Mouse (Mus musculus) small intestine, adult 2 months (tissue): ENCODE data around the gene Cnnm2.

Experiments used
- CTCF ChIP-seq: fragments of 200-500 bp; IDR thresholded peaks from 2 replicates; pipeline ENCODE4 v1.5.1; 2012; ENCODE audit warnings: low read depth, mild to moderate bottlenecking, control low read depth, inconsistent platforms, low read length, moderate library complexity, mixed read lengths; ENCODE audit not compliant: insufficient replicate concordance, insufficient read length; ENCODE audit errors: extremely low read depth
- POLR2A ChIP-seq: fragments of 200-500 bp; IDR thresholded peaks from 2 replicates; pipeline ENCODE4 v1.6.1; 2012; ENCODE audit warnings: low read depth, mild to moderate bottlenecking, control low read depth, inconsistent platforms, low read length, moderate library complexity

- TF ChIP-seq CTCF (no peak), POLR2A (no peak)
These were observed 62.4 kb downstream of the Cnnm2 start for GRCm38 (mm10) chr19:46823759-46824158.
